Mouse (Mus musculus) embryonic facial prominence, embryonic 14.5 days (tissue): ENCODE data around the gene Bspry. TPM values are rescaled to one million over a fixed set of nuclear protein-coding genes. Genes with fewer than 3 reads are reported as not detected.
A peak's percentile ranks its signal among the peaks of the same experiment; 100 is the strongest.

Experiments
- ATAC-seq: fragments of 200-750 bp; cut with Nextera tagmentation; 2 replicates; pipeline ENCODE4 v1.8.0; 2017; ENCODE audit warnings: low read depth, moderate number of reproducible peaks, moderate TSS enrichment
- DNase-seq: peaks from one replicate; pipeline ENCODE4 v3.0.0-alpha.2; 2015; ENCODE audit warnings: low spot score
- H3K27ac ChIP-seq: fragments of 300-500 bp; sonication (generic); replicated peaks from 2 replicates; pipeline ENCODE4 v1.5.1; 2014; ENCODE audit warnings: low read depth, mild to moderate bottlenecking, low read length, moderate library complexity
- H3K27me3 ChIP-seq: fragments of 300-500 bp; sonication (generic); replicated peaks from 2 replicates; pipeline ENCODE4 v1.6.1; 2014; ENCODE audit warnings: low read length; ENCODE audit not compliant: control insufficient read depth, insufficient read depth
- H3K36me3 ChIP-seq: fragments of 300-500 bp; sonication (generic); 2 replicates; pipeline ENCODE4 v1.6.1; 2014; ENCODE audit warnings: low read length, mixed read lengths; ENCODE audit not compliant: control insufficient read depth, insufficient read depth
- H3K4me1 ChIP-seq: fragments of 300-500 bp; sonication (generic); 2 replicates; pipeline ENCODE4 v1.6.1; 2014; ENCODE audit warnings: antibody characterized with exemption, low read length; ENCODE audit not compliant: control insufficient read depth, insufficient read depth
- H3K4me2 ChIP-seq: fragments of 300-500 bp; sonication (generic); 2 replicates; pipeline ENCODE4 v1.6.1; 2014; ENCODE audit warnings: low read depth, mild to moderate bottlenecking, low read length, moderate library complexity, mixed read lengths
- H3K4me3 ChIP-seq: fragments of 300-500 bp; sonication (generic); 2 replicates; pipeline ENCODE4 v1.5.1; 2014; ENCODE audit warnings: low read depth, mild to moderate bottlenecking, low read length
- H3K9ac ChIP-seq: fragments of 300-500 bp; sonication (generic); 2 replicates; pipeline ENCODE4 v1.6.1; 2014; ENCODE audit warnings: low read depth, mild to moderate bottlenecking, low read length, moderate library complexity, mixed read lengths
- H3K9me3 ChIP-seq: fragments of 300-500 bp; sonication (generic); 2 replicates; pipeline ENCODE4 v1.6.1; 2016; ENCODE audit warnings: low read length; ENCODE audit not compliant: control insufficient read depth
- WGBS: fragments of 180-500 bp; shearing (Covaris S2); extraction: QIAGEN DNeasy Blood & Tissue Kit; methylation state at CpG from one replicate; pipeline ENCODE4 v1.1.7; 2014; 5-methylcytosine and 5-hydroxymethylcytosine counted together
- polyA plus RNA-seq: library from polyadenylated mRNA; unstranded; fragments of >200 nt; fragmentation: Nextera tagmentation; extraction: Ambion mirVana; gene quantifications from 2 replicates; pipeline ENCODE4 v1.2.1, GENCODE M21; 2014

Bspry gene
- polyA plus RNA-seq, 1 experiment from 2014 or later: 8.7 TPM

DNA sequence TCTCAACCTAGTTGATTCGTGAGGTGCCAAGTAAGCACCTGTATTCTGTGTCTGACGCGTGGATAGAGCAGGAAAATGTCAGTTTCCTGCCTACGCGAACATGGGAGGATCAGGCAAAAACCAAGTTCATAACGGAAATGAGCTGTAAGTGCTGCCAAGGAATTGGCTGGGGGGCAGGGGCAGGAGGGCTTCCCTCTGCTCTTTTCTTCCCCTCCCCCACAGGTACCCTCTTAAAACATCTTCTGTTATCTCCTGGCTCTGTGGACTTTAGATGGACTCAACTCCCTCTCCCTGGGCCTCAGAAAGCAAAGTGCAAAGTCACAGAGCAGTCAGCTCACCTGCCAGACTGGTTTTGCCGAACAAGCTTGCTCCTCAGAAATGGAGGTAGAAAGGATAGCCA is 23.1 kb downstream of the Bspry start:
- no peak for DNase-seq
- H3K36me3 ChIP-seq: peaks cover 21% of the 10 kb centered on the region
- no peak overlapping the region for H3K9ac ChIP-seq
- no peaks in the 10 kb centered on the region for H3K9me3 ChIP-seq
- ATAC-seq: no peak
- H3K4me3 ChIP-seq: no peak overlapping the region
- H3K4me2 ChIP-seq: no peak overlapping the region
- no peaks in the 10 kb centered on the region for H3K27me3 ChIP-seq
- 0 out of 2 replicates have a peak, but pooled peaks cover 3% of the 10 kb centered on the region for H3K4me1 ChIP-seq
- WGBS: 75% methylated on average over 7 of the region's 7 CpGs
- no peak overlapping the region for H3K27ac ChIP-seq

DNA sequence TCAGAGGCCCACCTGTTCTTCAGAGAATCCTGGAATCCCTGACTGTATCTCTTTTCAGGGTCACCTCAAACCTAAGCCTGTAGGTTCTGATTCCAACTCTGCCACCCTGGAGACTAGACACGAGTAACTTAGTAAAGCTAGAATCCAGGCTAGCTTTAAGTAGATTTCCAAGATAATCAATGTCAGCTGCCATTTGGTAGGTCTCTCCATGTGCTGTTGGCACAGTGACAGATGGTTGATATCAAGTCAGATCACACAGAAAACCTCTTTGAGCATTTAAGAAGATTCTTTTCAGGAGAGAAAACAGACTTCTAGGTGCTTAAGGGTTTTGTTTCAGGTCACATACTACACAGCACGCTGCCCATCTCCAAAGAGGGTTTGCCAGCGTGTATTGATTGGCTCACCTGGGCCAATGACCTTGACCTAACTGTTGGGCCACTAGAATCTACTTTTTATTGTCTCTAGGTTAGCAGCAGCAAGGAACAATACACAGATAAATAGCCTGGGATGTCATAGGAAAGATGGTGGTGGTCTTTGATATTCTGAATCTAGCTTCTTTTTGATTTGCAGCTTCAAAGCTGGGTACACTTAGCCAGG is 23.6 kb downstream of the Bspry start, which contains the start of gene Hdhd3:
TSS of gene Hdhd3 (minus strand) at position 94 of the 597 bp plus-strand sequence.
- 68% methylated on average over 3 of the region's 3 CpGs for WGBS
- Histone ChIP-seq H3K9me3 (no peaks in the 10 kb centered on the region), H3K27ac (peak within 1 kb of the TSS; percentile 18; the same call in 1 of the 2 replicates), H3K4me2 (peak within 1 kb of the TSS; percentile 76), H3K4me1 (0 out of 2 replicates have a peak, but pooled peaks cover 3% of the 10 kb centered on the region), H3K27me3 (no peaks in the 10 kb centered on the region), H3K9ac (peak within 1 kb of the TSS; percentile 79), H3K36me3 (peaks cover 23% of the 10 kb centered on the region), H3K4me3 (peak within 1 kb of the TSS; percentile 78)
- DNase-seq: no peak
- ATAC-seq: no peak

DNA sequence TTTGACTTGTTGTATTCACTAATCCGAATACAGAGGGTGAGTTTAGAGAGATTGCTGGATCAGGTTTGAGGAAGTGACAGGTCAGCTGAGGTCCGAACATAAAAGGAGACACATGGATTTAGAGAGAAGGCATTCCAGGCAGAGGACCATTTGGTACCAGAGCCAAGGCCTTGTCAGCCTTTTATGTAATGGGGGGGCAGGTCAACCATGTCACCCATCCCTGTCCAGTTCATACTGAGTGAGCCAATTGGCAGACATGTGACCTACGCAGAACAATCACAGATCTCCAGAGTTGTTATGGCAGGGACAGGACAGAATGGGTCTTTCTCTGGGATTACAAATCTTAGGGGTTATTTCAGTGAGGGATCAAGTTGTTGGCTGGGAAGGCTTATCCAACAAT is 26.1 kb downstream of the Bspry start:
- H3K9me3 ChIP-seq: no peaks in the 10 kb centered on the region
- no peak overlapping the region for H3K4me3 ChIP-seq
- ATAC-seq: no peak
- 80% methylated on average over 3 of the region's 3 CpGs for WGBS
- H3K36me3 ChIP-seq: peaks cover 34% of the 10 kb centered on the region
- H3K4me2 ChIP-seq: no peak overlapping the region
- H3K27me3 ChIP-seq: no peaks in the 10 kb centered on the region
- no peak overlapping the region for H3K9ac ChIP-seq
- no peak for DNase-seq
- H3K27ac ChIP-seq: no peak overlapping the region
- H3K4me1 ChIP-seq: 0 out of 2 replicates have a peak, but pooled peaks cover 3% of the 10 kb centered on the region

DNA sequence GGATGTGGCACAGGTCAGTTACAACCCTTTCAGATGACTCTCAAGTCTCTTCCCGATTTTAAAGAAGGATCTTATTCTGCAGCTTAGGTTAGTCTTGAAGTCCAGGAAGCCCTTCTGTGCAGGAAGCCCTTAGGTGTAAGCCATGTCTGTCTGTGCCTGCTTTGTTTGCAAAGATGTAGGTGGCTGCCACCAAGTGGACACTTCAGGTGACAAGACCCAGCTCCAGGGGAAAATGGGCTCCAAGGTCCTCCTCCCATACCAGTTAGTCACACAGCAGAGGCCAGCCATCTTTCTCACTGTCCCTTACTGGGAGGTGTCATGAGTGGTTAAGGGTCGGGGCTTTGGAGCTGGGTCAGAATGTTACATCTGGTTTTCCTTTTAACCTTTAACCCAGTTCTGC is 26.9 kb downstream of the Bspry start:
- H3K27me3 ChIP-seq: no peaks in the 10 kb centered on the region
- H3K9ac ChIP-seq: no peak overlapping the region
- no peak overlapping the region for H3K4me2 ChIP-seq
- H3K4me3 ChIP-seq: no peak overlapping the region
- peaks cover 42% of the 10 kb centered on the region for H3K36me3 ChIP-seq
- H3K9me3 ChIP-seq: no peaks in the 10 kb centered on the region
- WGBS: 55% methylated on average over 2 of the region's 2 CpGs
- no peak overlapping the region for H3K27ac ChIP-seq
- peak; percentile 16 for DNase-seq
- 0 out of 2 replicates have a peak, but pooled peaks cover 3% of the 10 kb centered on the region for H3K4me1 ChIP-seq
- no peak for ATAC-seq

DNA sequence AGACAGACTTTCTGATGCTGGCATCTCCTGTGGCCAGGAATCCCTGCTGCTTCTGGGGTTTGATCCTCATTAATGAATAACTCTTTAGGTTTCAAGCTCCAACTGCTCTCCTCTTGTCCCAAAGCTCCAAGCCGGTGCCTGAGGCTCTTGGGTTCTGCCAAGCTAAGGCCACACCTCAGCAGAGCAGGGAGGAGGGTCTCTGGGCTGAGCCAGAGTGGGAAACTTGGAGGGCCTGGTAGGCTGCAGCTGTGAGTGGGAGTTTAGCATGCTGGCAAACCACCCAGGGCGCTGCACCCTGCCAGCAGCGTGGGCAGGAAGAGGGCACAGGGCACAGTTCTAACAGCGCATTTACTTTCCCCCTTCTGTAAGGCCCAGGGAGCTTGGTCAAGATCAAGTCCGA is 29.0 kb downstream of the Bspry start:
- peaks cover 61% of the 10 kb centered on the region for H3K36me3 ChIP-seq
- 95% methylated on average over 5 of the region's 5 CpGs for WGBS

DNA sequence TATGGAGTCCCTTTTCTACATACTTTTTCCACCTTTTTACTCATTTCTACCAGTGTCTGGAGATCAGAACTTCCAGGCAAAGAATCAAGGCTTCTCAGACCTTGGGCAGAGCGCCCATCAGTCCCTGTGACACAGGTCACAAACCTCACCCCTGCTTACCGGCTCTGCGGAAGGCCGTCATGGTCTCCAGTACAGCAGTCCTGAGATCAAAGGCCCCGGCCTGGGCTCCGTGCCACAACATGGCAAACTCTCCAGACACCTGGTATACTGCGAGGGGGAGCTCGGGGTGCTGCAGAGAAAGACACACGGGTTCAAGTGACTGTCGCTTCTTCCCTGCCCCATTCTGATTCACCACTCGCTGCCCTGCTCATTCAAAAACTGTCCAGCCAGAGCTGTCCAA is 30.1 kb downstream of the Bspry start:
- no peak for ATAC-seq
- Histone ChIP-seq H3K4me3 (no peak overlapping the region), H3K27ac (no peak overlapping the region), H3K36me3 (peaks cover 63% of the 10 kb centered on the region), H3K9me3 (no peaks in the 10 kb centered on the region), H3K9ac (no peak overlapping the region), H3K4me2 (no peak overlapping the region), H3K27me3 (no peaks in the 10 kb centered on the region), H3K4me1 (no peaks in the 10 kb centered on the region)
- WGBS: 92% methylated on average over 11 of the region's 11 CpGs
- DNase-seq: no peak

More for the DNA sequence above, 29.0 kb downstream of the Bspry start:
- ATAC-seq: no peak
- Histone ChIP-seq H3K9me3 (no peaks in the 10 kb centered on the region), H3K4me3 (no peak overlapping the region), H3K27ac (no peak overlapping the region), H3K4me1 (no peaks in the 10 kb centered on the region), H3K4me2 (no peak overlapping the region), H3K9ac (no peak overlapping the region), H3K27me3 (no peaks in the 10 kb centered on the region)
- no peak for DNase-seq

DNA sequence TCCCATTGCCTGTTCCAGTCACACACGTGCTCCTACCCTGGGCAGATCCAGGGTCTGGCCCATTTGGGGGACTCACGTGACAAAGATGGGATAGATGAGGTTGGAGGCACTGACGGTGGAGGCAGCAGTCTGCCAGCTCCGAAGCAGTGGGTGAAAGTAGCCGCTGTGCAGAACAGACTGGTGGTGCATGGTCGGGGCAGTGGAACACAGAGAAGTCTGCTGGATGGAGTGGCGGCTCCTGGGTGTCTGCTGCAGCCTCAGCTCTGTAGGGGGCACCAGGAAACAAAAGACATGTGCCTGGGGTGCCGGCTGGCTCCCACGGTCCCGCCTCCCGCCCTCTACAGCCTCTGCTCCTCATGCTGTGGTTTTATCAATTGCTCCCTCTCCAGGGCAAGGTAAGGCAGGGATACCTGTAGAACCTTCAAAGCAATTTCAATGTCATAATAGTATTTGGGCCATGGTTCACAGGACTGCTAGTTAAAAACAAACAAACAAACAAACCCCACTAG is 34.2 kb downstream of the Bspry start:
- Histone ChIP-seq H3K9ac (no peak overlapping the region), H3K9me3 (no peaks in the 10 kb centered on the region), H3K36me3 (peaks cover 49% of the 10 kb centered on the region), H3K4me2 (no peak overlapping the region), H3K4me3 (no peak overlapping the region), H3K27ac (no peak overlapping the region), H3K4me1 (peaks cover 24% of the 10 kb centered on the region), H3K27me3 (no peaks in the 10 kb centered on the region)
- ATAC-seq (no peak), DNase-seq (no peak)
- 51% methylated on average over 8 of the region's 11 CpGs for WGBS

DNA sequence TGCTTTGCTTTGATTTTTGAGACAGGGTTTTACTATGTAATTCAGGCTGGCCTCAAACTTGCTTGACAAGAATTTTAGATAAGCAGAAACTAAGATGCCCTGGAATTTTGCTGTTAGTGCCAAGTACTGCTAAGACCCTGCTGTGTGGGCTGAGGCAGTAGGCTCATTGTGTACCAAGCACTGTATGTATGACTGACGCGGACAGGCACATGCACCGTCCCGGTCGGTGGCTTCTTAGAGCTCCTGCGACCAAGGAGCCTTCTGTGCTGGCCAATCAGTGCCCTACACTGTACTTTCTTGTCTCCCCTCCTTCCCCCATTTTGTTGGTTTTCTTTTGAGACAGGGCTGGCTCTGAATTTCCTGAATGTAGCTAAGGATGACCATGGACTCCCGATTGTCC is 35.1 kb downstream of the Bspry start:
- H3K27ac ChIP-seq: no peak overlapping the region

DNA sequence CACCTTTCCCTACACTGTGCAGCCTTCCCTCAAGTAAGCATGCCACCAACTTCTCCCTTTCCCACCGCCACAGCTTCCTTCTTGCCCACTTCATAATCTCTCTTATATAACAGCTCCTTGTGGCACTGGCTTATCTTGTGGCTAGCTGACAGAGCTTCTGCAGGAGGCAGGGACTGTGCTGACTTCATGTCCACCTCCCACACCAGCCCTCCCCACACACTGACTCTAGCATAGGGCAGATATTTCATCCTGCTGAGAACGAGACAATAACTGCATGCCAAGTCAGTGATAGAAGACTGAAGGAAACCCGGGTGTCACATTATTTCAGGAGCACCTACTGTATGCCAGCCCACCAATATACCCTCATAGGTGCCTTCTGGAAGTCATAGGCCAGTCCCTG is 35.6 kb downstream of the Bspry start:
- H3K9ac ChIP-seq: no peak overlapping the region

More for the DNA sequence above, 35.1 kb downstream of the Bspry start:
- WGBS: 82% methylated on average over 7 of the region's 7 CpGs
- Histone ChIP-seq H3K9me3 (no peaks in the 10 kb centered on the region), H3K4me3 (no peak overlapping the region), H3K36me3 (peaks cover 39% of the 10 kb centered on the region), H3K4me2 (no peak overlapping the region), H3K4me1 (peaks cover 24% of the 10 kb centered on the region), H3K27me3 (no peaks in the 10 kb centered on the region), H3K9ac (no peak overlapping the region)
- DNase-seq (peak; percentile 73), ATAC-seq (peak; percentile 28; the same call in 1 of the 2 replicates)

More for the DNA sequence above, 35.6 kb downstream of the Bspry start:
- no peaks in the 10 kb centered on the region for H3K27me3 ChIP-seq
- WGBS: 82% methylated on average over 3 of the region's 3 CpGs
- peaks cover 27% of the 10 kb centered on the region for H3K4me1 ChIP-seq
- no peak overlapping the region for H3K4me3 ChIP-seq
- no peak overlapping the region for H3K4me2 ChIP-seq
- no peak overlapping the region for H3K27ac ChIP-seq
- no peaks in the 10 kb centered on the region for H3K9me3 ChIP-seq
- H3K36me3 ChIP-seq: peaks cover 34% of the 10 kb centered on the region
- ATAC-seq: no peak
- DNase-seq: no peak
